Mouse (Mus musculus): ENCODE measurements at regions not wholly inside any gene's neighbourhood (a gene's known extent, or its start where the extent isn't known, plus 50 kb on each side); places are given as distances from the start of the nearest gene placed in this dataset.

- H3K27me3 ChIP-seq (ENCODE audit: control insufficient read depth, insufficient read depth, insufficient read length) = no peaks in the 10 kb centered on the region
These were observed 176.6 kb downstream of the Rps12 start for GRCm38 (mm10) chr10:23610485-23610884.

GRCm38 (mm10) chr10:23610046-23610445 is 177.0 kb downstream of the Rps12 start:
- Histone ChIP-seq H3K4me3 (ENCODE audit: insufficient read depth, poor library complexity, severe bottlenecking) (no peak overlapping the region), H3K36me3 (ENCODE audit: control insufficient read depth, insufficient read depth) (no peaks in the 10 kb centered on the region), H3K79me3 (ENCODE audit: low read depth) (no peaks in the 10 kb centered on the region), H3ac (ENCODE audit: control insufficient read depth, insufficient read length, low read depth) (no peak overlapping the region), H3K79me2 (ENCODE audit: control insufficient read depth, insufficient read depth) (no peaks in the 10 kb centered on the region), H3K27me3 (ENCODE audit: control insufficient read depth, insufficient read depth, insufficient read length) (no peaks in the 10 kb centered on the region)
- TF ChIP-seq USF1 (IDR thresholded peaks at IDR 0.05; ENCODE audit: low read depth) (no peak), FOSL1 (IDR thresholded peaks at IDR 0.05; ENCODE audit: insufficient read depth, low read length, poor library complexity, severe bottlenecking) (no peak), MYOD1 (IDR thresholded peaks at IDR 0.05; ENCODE audit: control insufficient read depth, insufficient read length, low read depth) (peak; percentile 82)

More at GRCm38 (mm10) chr10:23610485-23610884, 176.6 kb downstream of the Rps12 start:
- H3ac ChIP-seq (ENCODE audit: control insufficient read depth, insufficient read length, low read depth) = no peak overlapping the region
- no peaks in the 10 kb centered on the region for H3K79me3 ChIP-seq (ENCODE audit: low read depth)
- H3K4me3 ChIP-seq (ENCODE audit: insufficient read depth, poor library complexity, severe bottlenecking) = no peak overlapping the region
- TF ChIP-seq MYOG (IDR thresholded peaks at IDR 0.05; ENCODE audit: control insufficient read depth, extremely low read depth, insufficient read length) (no peak), CEBPB (IDR thresholded peaks at IDR 0.05; ENCODE audit: low read depth) (no peak), FOSL1 (IDR thresholded peaks at IDR 0.05; ENCODE audit: insufficient read depth, low read length, poor library complexity, severe bottlenecking) (no peak), MYOD1 (IDR thresholded peaks at IDR 0.05; ENCODE audit: control insufficient read depth, insufficient read length, low read depth) (no peak), MAX (IDR thresholded peaks at IDR 0.05) (no peak), USF1 (IDR thresholded peaks at IDR 0.05; ENCODE audit: low read depth) (no peak), CTCF (IDR thresholded peaks at IDR 0.05; ENCODE audit: control insufficient read depth, insufficient read depth, insufficient read length) (no peak)
- no peaks in the 10 kb centered on the region for H3K36me3 ChIP-seq (ENCODE audit: control insufficient read depth, insufficient read depth)
- H3K79me2 ChIP-seq (ENCODE audit: control insufficient read depth, insufficient read depth) = no peaks in the 10 kb centered on the region

GRCm38 (mm10) chr10:23609270-23609914 is 177.7 kb downstream of the Rps12 start:
- H3K79me2 ChIP-seq (ENCODE audit: control insufficient read depth, insufficient read depth) = no peaks in the 10 kb centered on the region
- H3ac ChIP-seq (ENCODE audit: control insufficient read depth, insufficient read length, low read depth) = no peak overlapping the region
- no peak overlapping the region for H3K4me3 ChIP-seq (ENCODE audit: insufficient read depth, poor library complexity, severe bottlenecking)
- no peak for TF ChIP-seq MYOG (IDR thresholded peaks at IDR 0.05; ENCODE audit: control insufficient read depth, extremely low read depth, insufficient read length)
- TF ChIP-seq CTCF (IDR thresholded peaks at IDR 0.05; ENCODE audit: control insufficient read depth, insufficient read depth, insufficient read length) = no peak
- no peak for TF ChIP-seq MYOD1 (IDR thresholded peaks at IDR 0.05; ENCODE audit: control insufficient read depth, insufficient read length, low read depth)
- TF ChIP-seq MAX (IDR thresholded peaks at IDR 0.05) = no peak
- no peak for TF ChIP-seq FOSL1 (IDR thresholded peaks at IDR 0.05; ENCODE audit: insufficient read depth, low read length, poor library complexity, severe bottlenecking)
- no peak for TF ChIP-seq CEBPB (IDR thresholded peaks at IDR 0.05; ENCODE audit: low read depth)
- TF ChIP-seq USF1 (IDR thresholded peaks at IDR 0.05; ENCODE audit: low read depth) = no peak
- H3K36me3 ChIP-seq (ENCODE audit: control insufficient read depth, insufficient read depth) = no peaks in the 10 kb centered on the region
- H3K27me3 ChIP-seq (ENCODE audit: control insufficient read depth, insufficient read depth, insufficient read length) = no peaks in the 10 kb centered on the region
- H3K79me3 ChIP-seq (ENCODE audit: low read depth) = no peaks in the 10 kb centered on the region

GRCm38 (mm10) chr10:23600701-23601100 is 186.4 kb downstream of the Rps12 start:
- no peaks in the 10 kb centered on the region for H3K27me3 ChIP-seq (ENCODE audit: control insufficient read depth, insufficient read depth, insufficient read length)
- H3K36me3 ChIP-seq (ENCODE audit: control insufficient read depth, insufficient read depth) = no peaks in the 10 kb centered on the region
- no peaks in the 10 kb centered on the region for H3K79me3 ChIP-seq (ENCODE audit: low read depth)
- H3K79me2 ChIP-seq (ENCODE audit: control insufficient read depth, insufficient read depth) = no peaks in the 10 kb centered on the region
- TF ChIP-seq FOSL1 (IDR thresholded peaks at IDR 0.05; ENCODE audit: insufficient read depth, low read length, poor library complexity, severe bottlenecking) = no peak
- no peak overlapping the region for H3K4me3 ChIP-seq (ENCODE audit: insufficient read depth, poor library complexity, severe bottlenecking)
- H3ac ChIP-seq (ENCODE audit: control insufficient read depth, insufficient read length, low read depth) = no peak overlapping the region

GRCm38 (mm10) chr10:23595541-23595940 is 191.5 kb downstream of the Rps12 start:
- H3K79me3 ChIP-seq (ENCODE audit: low read depth) = no peaks in the 10 kb centered on the region
- no peaks in the 10 kb centered on the region for H3K27me3 ChIP-seq (ENCODE audit: control insufficient read depth, insufficient read depth, insufficient read length)
- TF ChIP-seq MYOG (IDR thresholded peaks at IDR 0.05; ENCODE audit: control insufficient read depth, extremely low read depth, insufficient read length) = no peak
- no peak for TF ChIP-seq USF1 (IDR thresholded peaks at IDR 0.05; ENCODE audit: low read depth)
- TF ChIP-seq CTCF (IDR thresholded peaks at IDR 0.05; ENCODE audit: control insufficient read depth, insufficient read depth, insufficient read length) = no peak
- TF ChIP-seq MYOD1 (IDR thresholded peaks at IDR 0.05; ENCODE audit: control insufficient read depth, insufficient read length, low read depth) = no peak
- H3K79me2 ChIP-seq (ENCODE audit: control insufficient read depth, insufficient read depth) = no peaks in the 10 kb centered on the region
- H3ac ChIP-seq (ENCODE audit: control insufficient read depth, insufficient read length, low read depth) = no peak overlapping the region
- no peaks in the 10 kb centered on the region for H3K36me3 ChIP-seq (ENCODE audit: control insufficient read depth, insufficient read depth)
- H3K4me3 ChIP-seq (ENCODE audit: insufficient read depth, poor library complexity, severe bottlenecking) = no peak overlapping the region

GRCm38 (mm10) chr10:23580230-23580629 is 206.8 kb downstream of the Rps12 start:
- Histone ChIP-seq H3K4me3 (ENCODE audit: insufficient read depth, poor library complexity, severe bottlenecking) (no peak overlapping the region), H3K27me3 (ENCODE audit: control insufficient read depth, insufficient read depth, insufficient read length) (no peaks in the 10 kb centered on the region), H3K79me3 (ENCODE audit: low read depth) (no peaks in the 10 kb centered on the region), H3K36me3 (ENCODE audit: control insufficient read depth, insufficient read depth) (no peaks in the 10 kb centered on the region), H3ac (ENCODE audit: control insufficient read depth, insufficient read length, low read depth) (no peak overlapping the region), H3K79me2 (ENCODE audit: control insufficient read depth, insufficient read depth) (no peaks in the 10 kb centered on the region)
- TF ChIP-seq CTCF (IDR thresholded peaks at IDR 0.05; ENCODE audit: control insufficient read depth, insufficient read depth, insufficient read length) (no peak), FOSL1 (IDR thresholded peaks at IDR 0.05; ENCODE audit: insufficient read depth, low read length, poor library complexity, severe bottlenecking) (no peak), MYOD1 (IDR thresholded peaks at IDR 0.05; ENCODE audit: control insufficient read depth, insufficient read length, low read depth) (no peak), CEBPB (IDR thresholded peaks at IDR 0.05; ENCODE audit: low read depth) (no peak), USF1 (IDR thresholded peaks at IDR 0.05; ENCODE audit: low read depth) (no peak), MAX (IDR thresholded peaks at IDR 0.05) (no peak), MYOG (IDR thresholded peaks at IDR 0.05; ENCODE audit: control insufficient read depth, extremely low read depth, insufficient read length) (no peak)

Measured in C2C12 (cell line).